Mouse (Mus musculus) large intestine, adult 2 months (tissue): ENCODE data around the gene March2. TPM values are rescaled to one million over a fixed set of nuclear protein-coding genes. Genes with fewer than 3 reads are reported as not detected.

Experiments used
- DNase-seq: peaks from one replicate; pipeline ENCODE4 v3.0.0-alpha.2; 2012; ENCODE audit warnings: low read depth, low spot score
- WGBS: fragments of 180-500 bp; shearing (Covaris S2); methylation state at CpG from one replicate; pipeline ENCODE4 v1.1.7; 2018; 5-methylcytosine and 5-hydroxymethylcytosine counted together
- polyA plus RNA-seq: library from polyadenylated mRNA; depleted of rRNA; stranded (reverse); fragments of >200 nt; gene quantifications from 2 replicates; pipeline ENCODE4 v1.2.3, GENCODE M21; 2012

Gene March2
- polyA plus RNA-seq, 1 experiment = 53.8 TPM

DNA sequence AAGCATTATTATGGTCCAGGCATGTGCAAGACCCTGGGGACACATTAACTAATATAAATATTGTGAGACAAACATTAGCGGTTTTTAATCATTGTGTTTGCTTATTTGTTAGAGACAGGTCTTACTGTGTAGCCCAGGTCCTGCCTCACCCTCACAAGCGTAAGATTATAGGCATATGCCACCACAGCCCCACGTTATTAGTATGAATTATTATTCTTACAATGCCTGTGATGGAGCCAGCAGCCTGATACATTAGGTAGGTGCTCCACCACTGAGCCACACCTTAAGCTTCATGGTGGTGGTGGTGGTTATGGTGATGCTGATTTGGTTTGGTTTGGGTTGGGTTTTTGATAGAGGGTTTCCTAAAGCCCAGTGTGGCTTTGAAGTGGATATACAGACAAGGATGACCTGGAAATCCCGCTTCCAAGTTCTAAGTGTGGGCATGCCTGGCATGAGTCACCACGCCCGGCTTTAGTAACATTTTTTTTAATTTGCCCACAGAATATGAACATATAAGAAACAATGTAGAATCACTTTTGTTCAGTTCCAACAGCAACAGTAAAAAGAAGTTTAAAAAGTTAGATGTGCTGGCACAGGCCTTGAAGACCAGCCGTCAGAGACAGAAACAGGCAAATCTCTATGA lies 1.4 kb upstream of the March2 start:
- WGBS = 92% methylated on average over 7 of the region's 7 CpGs
- DNase-seq = no peak

DNA sequence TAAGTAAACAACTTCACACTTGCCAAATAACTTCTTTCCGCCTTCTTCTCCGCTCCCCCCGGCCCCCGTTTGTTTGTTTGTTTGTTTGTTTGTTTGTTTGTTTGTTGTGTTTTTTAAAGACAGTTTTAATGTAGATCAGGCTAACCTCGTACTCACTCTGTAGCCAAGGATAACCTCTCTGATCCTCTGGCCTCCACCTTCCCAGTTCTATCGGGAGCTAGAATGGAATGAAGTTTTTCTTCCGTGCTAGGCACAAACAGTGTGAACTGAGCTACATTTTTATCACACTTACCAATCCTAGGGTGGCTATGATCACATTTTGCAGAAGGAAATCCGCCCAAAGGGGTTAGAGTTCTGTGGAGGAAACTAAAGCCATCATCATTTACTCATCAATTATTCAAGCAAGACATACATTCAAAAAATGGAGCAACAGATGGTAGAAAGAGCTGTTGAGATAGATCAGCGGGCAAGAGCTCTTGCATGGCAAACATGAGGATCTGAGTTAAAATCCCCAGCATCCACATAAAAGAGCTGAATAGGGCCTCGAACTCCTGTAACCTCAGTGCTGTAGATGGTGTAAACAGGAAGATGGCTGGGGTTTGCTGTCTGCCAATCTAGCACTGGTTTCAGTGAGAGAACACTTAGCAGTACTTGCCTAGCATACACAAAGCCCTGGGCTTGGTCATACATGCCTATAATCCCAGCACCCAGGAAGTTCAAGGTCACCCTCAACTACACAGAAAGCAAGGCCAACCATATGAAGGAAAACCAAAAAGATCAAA lies 665 bp upstream of the March2 start:
- no peak for DNase-seq
- 45% methylated on average over 10 of the region's 10 CpGs for WGBS

DNA sequence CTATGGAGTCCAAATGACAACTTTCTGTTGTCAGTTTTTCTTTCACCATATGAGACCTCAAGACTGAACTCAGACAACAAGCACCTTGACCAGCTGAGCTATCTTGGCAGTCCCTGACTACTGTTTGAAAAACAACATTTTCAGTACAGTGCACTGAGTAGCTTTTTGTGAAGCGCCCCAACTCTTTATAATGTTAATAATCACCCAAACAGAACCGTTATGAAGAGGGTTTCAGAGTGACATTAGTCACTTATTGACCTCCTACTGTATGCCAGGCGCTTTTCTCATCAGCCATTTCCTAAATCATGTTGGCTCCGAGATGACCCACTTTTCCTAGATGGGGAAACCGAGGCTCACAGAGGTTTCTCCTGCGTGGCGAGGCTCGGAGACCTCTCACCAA lies 488 bp downstream of the March2 start:
- no peak for DNase-seq
- 3% methylated on average over 8 of the region's 8 CpGs for WGBS

GRCm38 (mm10) chr17:33717246-33717645 lies 1.2 kb downstream of the March2 start:
- no peak for DNase-seq
- 100% methylated on average over 1 of the region's 1 CpGs for WGBS

DNA sequence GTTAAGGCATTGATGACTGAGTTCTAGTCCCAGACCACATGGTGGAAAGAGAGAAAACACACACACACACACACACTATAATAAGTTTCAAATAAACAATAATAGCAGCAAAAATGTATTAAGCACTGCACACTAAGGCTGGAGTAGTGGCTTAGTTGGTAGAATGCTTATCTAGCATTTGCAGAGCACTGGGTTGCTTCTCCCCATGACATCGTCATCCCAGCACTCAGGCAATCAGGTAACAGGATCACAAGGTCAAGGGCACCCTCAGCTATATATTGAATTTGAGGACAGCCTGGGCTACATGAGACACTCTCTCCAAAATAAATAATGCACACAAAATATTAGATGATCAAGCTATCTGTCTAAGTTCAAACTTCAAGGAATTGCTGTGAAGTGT lies 3.7 kb downstream of the March2 start:
- WGBS = 96% methylated on average over 1 of the region's 1 CpGs

GRCm38 (mm10) chr17:33713271-33713670 lies 5.2 kb downstream of the March2 start:
- WGBS = 77% methylated on average over 5 of the region's 5 CpGs
- DNase-seq = no peak

More for the DNA sequence above, 3.7 kb downstream of the March2 start:
- no peak for DNase-seq

DNA sequence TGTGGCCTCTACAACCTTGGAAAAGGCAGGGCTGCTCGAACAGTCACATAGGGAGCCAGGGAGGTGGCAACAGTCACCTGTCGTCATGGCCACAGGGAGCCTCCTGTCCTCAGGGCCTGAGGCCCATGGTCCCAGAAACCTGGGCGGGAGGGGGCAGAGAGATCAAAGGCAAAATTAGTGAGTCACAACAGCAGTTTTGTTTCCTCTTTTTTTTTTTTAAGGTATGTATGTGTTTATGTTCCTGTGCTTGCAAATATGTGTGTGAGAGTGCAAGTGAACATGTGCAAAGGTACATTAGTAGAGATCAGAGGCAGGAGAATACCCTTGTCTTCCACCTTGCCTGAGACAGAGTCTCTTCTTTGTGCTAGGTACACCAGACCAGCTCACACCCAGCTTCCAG lies 8.6 kb downstream of the March2 start:
- DNase-seq = no peak
- WGBS = 67% methylated on average over 3 of the region's 3 CpGs

- WGBS = 92% methylated on average over 9 of the region's 9 CpGs
These were observed 15.4 kb downstream of the March2 start for GRCm38 (mm10) chr17:33703091-33703490.

GRCm38 (mm10) chr17:33702178-33702577 lies 16.3 kb downstream of the March2 start:
- no peak for DNase-seq
- 81% methylated on average over 1 of the region's 1 CpGs for WGBS

More at GRCm38 (mm10) chr17:33703091-33703490, 15.4 kb downstream of the March2 start:
- DNase-seq = no peak

- DNase-seq = no peak
- WGBS = 89% methylated on average over 1 of the region's 1 CpGs
These were observed 23.0 kb downstream of the March2 start for GRCm38 (mm10) chr17:33695471-33695870.

GRCm38 (mm10) chr17:33686760-33687159 lies 31.7 kb downstream of the March2 start, which contains the start of gene Hnrnpm:
Gene Hnrnpm, minus strand, starts transcription at chr17:33686860.
- no peak for DNase-seq
- WGBS = 100% methylated on average over 1 of the region's 1 CpGs

DNA sequence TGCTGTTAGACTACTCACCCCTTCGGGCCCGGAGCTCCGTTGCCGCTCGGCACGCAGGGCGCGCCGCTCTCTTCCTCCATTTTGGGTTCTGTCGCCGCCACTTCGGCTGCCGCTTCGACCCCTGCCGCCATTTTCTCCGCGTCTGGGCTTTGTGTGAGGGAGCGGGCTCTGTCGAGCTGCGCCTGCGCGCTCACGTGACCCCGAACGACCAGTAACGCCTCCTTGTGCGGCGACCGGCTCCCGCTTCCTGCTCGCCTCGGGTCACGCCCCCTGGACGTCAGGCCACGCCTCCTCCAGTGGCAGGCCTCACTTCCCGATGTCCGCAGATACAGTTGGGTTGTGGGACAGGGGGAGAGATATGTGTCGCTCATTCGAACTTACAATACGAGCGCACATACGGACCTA lies 33.2 kb downstream of the March2 start:
- WGBS = under 1% methylated on average over 42 of the region's 42 CpGs
- DNase-seq = peak; percentile 82

- DNase-seq = no peak
- WGBS = under 1% methylated on average over 44 of the region's 44 CpGs
These were observed 33.7 kb downstream of the March2 start for GRCm38 (mm10) chr17:33684671-33685231.

DNA sequence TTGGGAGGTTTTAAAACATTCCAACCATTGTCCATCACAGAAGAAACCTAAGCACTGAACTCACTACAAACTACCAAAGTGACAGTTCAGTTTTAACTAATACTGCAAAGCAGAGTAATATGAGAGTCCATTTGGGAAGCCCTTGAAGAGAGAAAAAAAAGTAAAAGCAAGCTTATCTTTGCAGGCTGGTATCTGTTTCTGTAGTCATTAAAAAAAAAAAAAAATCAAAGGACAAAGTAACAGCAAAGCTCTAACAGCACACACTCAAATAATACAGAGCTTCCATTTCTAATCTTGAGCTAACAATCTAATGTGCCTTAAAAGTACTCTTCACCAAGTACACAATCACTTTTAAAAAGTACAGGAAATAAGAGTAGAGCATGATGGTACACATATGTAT lies 36.7 kb downstream of the March2 start:
- DNase-seq = no peak

GRCm38 (mm10) chr17:33678771-33679170 lies 39.7 kb downstream of the March2 start:
- DNase-seq = no peak

DNA sequence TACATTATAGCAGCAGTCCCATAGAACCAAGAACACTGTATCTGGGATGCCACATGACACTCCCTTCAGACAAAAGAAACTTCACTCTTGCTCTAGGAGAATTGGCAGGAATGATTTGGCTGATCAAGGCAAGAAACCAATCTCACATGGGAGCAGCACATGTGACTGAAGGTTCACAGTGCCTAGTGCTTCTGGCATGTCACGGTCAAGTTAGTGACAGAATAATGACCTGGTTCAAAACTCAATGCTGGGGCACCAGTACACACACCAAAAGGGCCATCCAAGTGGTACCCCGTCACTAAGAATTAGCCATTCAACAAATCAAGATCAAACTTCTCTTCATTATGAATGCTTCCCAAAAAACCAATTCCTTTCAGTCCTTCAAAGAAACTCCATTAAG lies 42.4 kb downstream of the March2 start:
- DNase-seq = no peak
- WGBS = 79% methylated on average over 2 of the region's 2 CpGs

- DNase-seq = peak; percentile 84
These were observed 43.0 kb downstream of the March2 start for GRCm38 (mm10) chr17:33675452-33675851.

GRCm38 (mm10) chr17:33673837-33674236 lies 44.6 kb downstream of the March2 start:
- DNase-seq = no peak
- WGBS = 71% methylated on average over 1 of the region's 1 CpGs

DNA sequence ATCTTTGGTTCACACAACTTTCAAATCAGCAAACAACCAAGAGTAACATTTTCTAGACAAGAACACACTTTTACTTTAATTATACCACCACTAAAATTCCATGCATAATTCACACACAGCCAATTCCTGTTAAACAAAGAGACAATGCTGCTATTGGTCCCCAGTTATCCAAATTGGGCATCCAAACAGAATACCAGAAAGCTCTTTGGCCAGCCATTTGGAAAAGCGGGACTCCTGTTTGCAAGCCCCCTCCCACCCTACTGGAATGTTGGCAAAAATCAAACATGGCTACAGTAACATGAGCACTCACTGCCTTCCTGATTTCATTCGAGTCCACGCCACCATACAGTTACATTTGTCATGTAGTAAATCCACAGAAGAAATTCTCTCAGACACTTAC lies 48.8 kb downstream of the March2 start:
- 89% methylated on average over 3 of the region's 3 CpGs for WGBS
- DNase-seq = no peak

DNA sequence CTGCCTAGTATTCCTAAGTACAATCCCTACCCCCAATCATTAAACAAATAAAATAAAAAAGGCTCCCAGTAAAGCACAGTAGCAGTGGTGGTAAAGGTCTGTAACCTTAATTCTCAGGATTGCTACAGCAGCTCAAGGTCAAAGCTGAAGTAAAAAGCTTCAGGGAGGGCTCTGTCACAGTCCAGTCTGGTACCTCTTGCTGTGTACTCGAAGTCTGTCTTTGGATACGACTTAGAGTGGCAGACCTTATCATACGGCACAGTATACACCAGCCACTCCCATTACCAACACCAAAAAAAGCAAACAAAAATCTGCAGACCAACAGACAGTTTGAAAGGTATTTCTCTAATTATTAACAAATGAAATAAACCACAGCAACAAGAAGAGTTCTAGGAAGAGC lies 51.7 kb downstream of the March2 start:
- no peak for DNase-seq
- 44% methylated on average over 3 of the region's 3 CpGs for WGBS
